Mouse (Mus musculus) layer of hippocampus, postnatal 25 days (tissue): ENCODE results near the gene Ifit1. TPM values are rescaled to one million over a fixed set of nuclear protein-coding genes. Genes with fewer than 3 reads are reported as not detected.
"Not testable (repeated sequence)": the region's sequence is repeated elsewhere in the genome, so short reads cannot be mapped to it uniquely, and the experiment has no call there.

ENCODE experiments used
- DNase-seq, 2 experiments: peaks; one replicate each; pipeline ENCODE4 v3.0.0; 2022; ENCODE audit warnings: mixed read lengths in 2 of 2, low spot score in 1 of 2; ENCODE audit errors: extremely low spot score in 1 of 2
- total RNA-seq, 2 experiments: library from RNA; stranded (reverse); gene quantifications; 2 replicates each; pipeline ENCODE4 v1.2.3; 2021

The Ifit1 gene
- total RNA-seq = under 1 TPM; 0.42 to 0.49 TPM

- no peak for DNase-seq
Measured at GRCm38 (mm10) chr19:34640623-34641022, at the start of gene Ifit1, which contains the start of gene Ifit1bl2. TSS of gene Ifit1 (plus strand) at chr19:34640871. TSS of gene Ifit1bl2 (minus strand) at chr19:34640743.

- DNase-seq = no peak
Measured at GRCm38 (mm10) chr19:34593456-34593855, 47.2 kb upstream of the Ifit1 start.

GRCm38 (mm10) chr19:34594523-34594922, 46.1 kb upstream of the Ifit1 start:
- not testable (repeated sequence) for DNase-seq

- no peak for DNase-seq
Measured at GRCm38 (mm10) chr19:34596811-34597210, 43.9 kb upstream of the Ifit1 start.

GRCm38 (mm10) chr19:34598341-34598740, 42.3 kb upstream of the Ifit1 start:
- peak in 1 of 2 experiments; percentile 11 for DNase-seq

- DNase-seq = not testable (repeated sequence)
Measured at GRCm38 (mm10) chr19:34599250-34599649, 41.4 kb upstream of the Ifit1 start.

- DNase-seq = not testable (repeated sequence)
Measured at GRCm38 (mm10) chr19:34601888-34602287, 38.8 kb upstream of the Ifit1 start, which contains the start of gene Ifit1bl1. TSS of gene Ifit1bl1 (minus strand) at chr19:34601956.

GRCm38 (mm10) chr19:34605472-34605871, 35.2 kb upstream of the Ifit1 start:
- DNase-seq = no peak

- DNase-seq = not testable (repeated sequence)
Measured at GRCm38 (mm10) chr19:34607237-34608051, 33.2 kb upstream of the Ifit1 start, which contains the start of gene Ifit3b. TSS of gene Ifit3b (plus strand) at chr19:34607970.

GRCm38 (mm10) chr19:34610118-34610517, 30.6 kb upstream of the Ifit1 start:
- DNase-seq = not testable (repeated sequence)

- not testable (repeated sequence) for DNase-seq
Measured at GRCm38 (mm10) chr19:34612243-34613001, 28.2 kb upstream of the Ifit1 start.

GRCm38 (mm10) chr19:34620871-34621270, 19.8 kb upstream of the Ifit1 start:
- DNase-seq = no peak

GRCm38 (mm10) chr19:34623781-34624180, 16.9 kb upstream of the Ifit1 start:
- no peak for DNase-seq

GRCm38 (mm10) chr19:34624663-34625062, 16.0 kb upstream of the Ifit1 start:
- DNase-seq = no peak

GRCm38 (mm10) chr19:34627496-34627895, 13.2 kb upstream of the Ifit1 start:
- DNase-seq = no peak

GRCm38 (mm10) chr19:34631487-34631886, 9.2 kb upstream of the Ifit1 start:
- no peak for DNase-seq

- DNase-seq = no peak
Measured at GRCm38 (mm10) chr19:34633484-34633883, 7.2 kb upstream of the Ifit1 start.

GRCm38 (mm10) chr19:34636933-34637557, 3.6 kb upstream of the Ifit1 start:
- peak; percentile 35 to 68 for DNase-seq

- DNase-seq = no peak
Measured at GRCm38 (mm10) chr19:34642616-34643015, 1.9 kb downstream of the Ifit1 start.

GRCm38 (mm10) chr19:34647630-34648029, 7.0 kb downstream of the Ifit1 start:
- not testable (repeated sequence) for DNase-seq

GRCm38 (mm10) chr19:34650276-34650675, 9.6 kb downstream of the Ifit1 start:
- no peak for DNase-seq
